Mouse (Mus musculus) activated CD4-positive, CD25-positive, alpha-beta regulatory T cell, adult 4 months (primary cell): Measurements from ENCODE around the gene Cox6a1. TPM values are rescaled to one million over a fixed set of nuclear protein-coding genes. Genes with fewer than 3 reads are reported as not detected.
A peak's percentile ranks its signal among the peaks of the same experiment; 100 is the strongest.
"Not testable (repeated sequence)": the region's sequence is repeated elsewhere in the genome, so short reads cannot be mapped to it uniquely, and the experiment has no call there.

Source experiments
- ATAC-seq: one replicate; pipeline ENCODE4 v1.8.0; 2017
- polyA plus RNA-seq, 2 experiments: library from polyadenylated mRNA; unstranded; fragments of 100-300 nt; shearing (Covaris generic); gene quantifications; one replicate each; pipeline ENCODE4 v1.2.1; 2017

The Cox6a1 gene
- polyA plus RNA-seq, 2 experiments from 2014 or later: 589 to 624 TPM

GRCm38 (mm10) chr5:115341314-115342165 is 7.2 kb downstream of the Cox6a1 start:
- peak; percentile 33 for ATAC-seq

GRCm38 (mm10) chr5:115340577-115341313 is 8.0 kb downstream of the Cox6a1 start, which contains the start of the genes Gatc and Triap1:
Gene Gatc, minus strand, starts transcription at chr5:115341178.
Gene Triap1, plus strand, starts transcription at chr5:115341225.
- ATAC-seq: peak; percentile 78

GRCm38 (mm10) chr5:115340007-115340406 is 8.8 kb downstream of the Cox6a1 start:
- no peak for ATAC-seq

GRCm38 (mm10) chr5:115333626-115334025 is 15.2 kb downstream of the Cox6a1 start:
- no peak for ATAC-seq

- no peak for ATAC-seq
Measured at GRCm38 (mm10) chr5:115330955-115331354, 17.8 kb downstream of the Cox6a1 start.

- no peak for ATAC-seq
Measured at GRCm38 (mm10) chr5:115327610-115328548, 20.9 kb downstream of the Cox6a1 start.

- ATAC-seq: peak; percentile 77
Measured at GRCm38 (mm10) chr5:115326875-115327609, 21.7 kb downstream of the Cox6a1 start, which contains the start of gene Srsf9. Gene Srsf9, plus strand, starts transcription at chr5:115327177.

- ATAC-seq: peak; percentile 33
Measured at GRCm38 (mm10) chr5:115326256-115326831, 22.4 kb downstream of the Cox6a1 start.

- peak; percentile 28 for ATAC-seq
Measured at GRCm38 (mm10) chr5:115319004-115319940, 29.5 kb downstream of the Cox6a1 start.

- ATAC-seq: no peak
Measured at GRCm38 (mm10) chr5:115317645-115318328, 31.0 kb downstream of the Cox6a1 start.

GRCm38 (mm10) chr5:115316968-115317644 is 31.7 kb downstream of the Cox6a1 start:
- no peak for ATAC-seq

- ATAC-seq: no peak
Measured at GRCm38 (mm10) chr5:115313668-115313943, 35.2 kb downstream of the Cox6a1 start.

GRCm38 (mm10) chr5:115312816-115313667 is 35.7 kb downstream of the Cox6a1 start:
- no peak for ATAC-seq

- no peak for ATAC-seq
Measured at GRCm38 (mm10) chr5:115312354-115312753, 36.4 kb downstream of the Cox6a1 start.

GRCm38 (mm10) chr5:115302190-115302589 is 46.6 kb downstream of the Cox6a1 start:
- not testable (repeated sequence) for ATAC-seq

GRCm38 (mm10) chr5:115301615-115302014 is 47.2 kb downstream of the Cox6a1 start:
- ATAC-seq: no peak

GRCm38 (mm10) chr5:115300792-115301614 is 47.8 kb downstream of the Cox6a1 start, which contains the start of gene Dynll1:
Gene Dynll1, minus strand, starts transcription at chr5:115300999.
- peak; percentile 93 for ATAC-seq
